Mouse (Mus musculus): ENCODE measurements around the gene Nt5c2. TPM values are rescaled to one million over a fixed set of nuclear protein-coding genes. Genes with fewer than 3 reads are reported as not detected.

Nt5c2 gene
- polyA plus RNA-seq, 1 experiment: 17.5 TPM

- DNase-seq: no peak
- WGBS: 73% methylated on average over 7 of the region's 7 CpGs
- Histone ChIP-seq H3K4me1 (ENCODE audit: control insufficient read depth, insufficient read depth, low read length) (0 out of 2 replicates have a peak, but pooled peaks cover 2% of the 10 kb centered on the region), H3K4me3 (replicated peaks; ENCODE audit: extremely low read depth, low read depth, low read length) (no peak overlapping the region)
- TF ChIP-seq CTCF (IDR thresholded peaks at IDR 0.05; ENCODE audit: insufficient read depth, low read length) (no peak), POLR2A (IDR thresholded peaks at IDR 0.05; ENCODE audit: borderline replicate concordance, extremely low read depth, low read depth, low read length) (no peak)
These were observed 156.8 kb downstream of the Nt5c2 start for GRCm38 (mm10) chr19:46858200-46858599.

- H3K4me3 ChIP-seq (replicated peaks; ENCODE audit: extremely low read depth, low read depth, low read length): no peak overlapping the region
- TF ChIP-seq POLR2A (IDR thresholded peaks at IDR 0.05; ENCODE audit: borderline replicate concordance, extremely low read depth, low read depth, low read length) (no peak), CTCF (IDR thresholded peaks at IDR 0.05; ENCODE audit: insufficient read depth, low read length) (peak; percentile 37; the same call in 1 of the 2 replicates)
- no peaks in the 10 kb centered on the region for H3K4me1 ChIP-seq (ENCODE audit: control insufficient read depth, insufficient read depth, low read length)
- 62% methylated on average over 9 of the region's 9 CpGs for WGBS
- no peak for DNase-seq
These were observed 157.5 kb downstream of the Nt5c2 start for GRCm38 (mm10) chr19:46857277-46857989.

GRCm38 (mm10) chr19:46856780-46857179 lies 158.2 kb downstream of the Nt5c2 start:
- no peaks in the 10 kb centered on the region for H3K4me1 ChIP-seq (ENCODE audit: control insufficient read depth, insufficient read depth, low read length)
- WGBS: 57% methylated on average over 10 of the region's 10 CpGs
- no peak for DNase-seq
- no peak overlapping the region for H3K4me3 ChIP-seq (replicated peaks; ENCODE audit: extremely low read depth, low read depth, low read length)
- TF ChIP-seq POLR2A (IDR thresholded peaks at IDR 0.05; ENCODE audit: borderline replicate concordance, extremely low read depth, low read depth, low read length) (no peak), CTCF (IDR thresholded peaks at IDR 0.05; ENCODE audit: insufficient read depth, low read length) (no peak)

- no peak for TF ChIP-seq POLR2A (IDR thresholded peaks at IDR 0.05; ENCODE audit: borderline replicate concordance, extremely low read depth, low read depth, low read length)
- no peak for TF ChIP-seq CTCF (IDR thresholded peaks at IDR 0.05; ENCODE audit: insufficient read depth, low read length)
These were observed 158.7 kb downstream of the Nt5c2 start for GRCm38 (mm10) chr19:46856232-46856631.

GRCm38 (mm10) chr19:46849443-46849997 lies 165.4 kb downstream of the Nt5c2 start:
- 67% methylated on average over 9 of the region's 9 CpGs for WGBS
- TF ChIP-seq CTCF (IDR thresholded peaks at IDR 0.05; ENCODE audit: insufficient read depth, low read length) (no peak), POLR2A (IDR thresholded peaks at IDR 0.05; ENCODE audit: borderline replicate concordance, extremely low read depth, low read depth, low read length) (no peak)

More at GRCm38 (mm10) chr19:46856232-46856631, 158.7 kb downstream of the Nt5c2 start:
- H3K4me3 ChIP-seq (replicated peaks; ENCODE audit: extremely low read depth, low read depth, low read length): no peak overlapping the region
- no peak for DNase-seq
- H3K4me1 ChIP-seq (ENCODE audit: control insufficient read depth, insufficient read depth, low read length): no peaks in the 10 kb centered on the region
- WGBS: 57% methylated on average over 6 of the region's 6 CpGs

GRCm38 (mm10) chr19:46848381-46849268 lies 166.3 kb downstream of the Nt5c2 start:
- DNase-seq: no peak
- H3K4me3 ChIP-seq (replicated peaks; ENCODE audit: extremely low read depth, low read depth, low read length): no peak overlapping the region
- WGBS: 73% methylated on average over 14 of the region's 14 CpGs
- no peaks in the 10 kb centered on the region for H3K4me1 ChIP-seq (ENCODE audit: control insufficient read depth, insufficient read depth, low read length)
- TF ChIP-seq CTCF (IDR thresholded peaks at IDR 0.05; ENCODE audit: insufficient read depth, low read length) (no peak), POLR2A (IDR thresholded peaks at IDR 0.05; ENCODE audit: borderline replicate concordance, extremely low read depth, low read depth, low read length) (no peak)

More at GRCm38 (mm10) chr19:46849443-46849997, 165.4 kb downstream of the Nt5c2 start:
- no peak for DNase-seq
- Histone ChIP-seq H3K4me1 (ENCODE audit: control insufficient read depth, insufficient read depth, low read length) (no peaks in the 10 kb centered on the region), H3K4me3 (replicated peaks; ENCODE audit: extremely low read depth, low read depth, low read length) (no peak overlapping the region)

- no peaks in the 10 kb centered on the region for H3K4me1 ChIP-seq (ENCODE audit: control insufficient read depth, insufficient read depth, low read length)
- 60% methylated on average over 5 of the region's 5 CpGs for WGBS
- H3K4me3 ChIP-seq (replicated peaks; ENCODE audit: extremely low read depth, low read depth, low read length): no peak overlapping the region
- no peak for TF ChIP-seq CTCF (IDR thresholded peaks at IDR 0.05; ENCODE audit: insufficient read depth, low read length)
- TF ChIP-seq POLR2A (IDR thresholded peaks at IDR 0.05; ENCODE audit: borderline replicate concordance, extremely low read depth, low read depth, low read length): no peak
- DNase-seq: no peak
These were observed 168.5 kb downstream of the Nt5c2 start for GRCm38 (mm10) chr19:46846459-46846858.

GRCm38 (mm10) chr19:46846056-46846455 lies 168.9 kb downstream of the Nt5c2 start:
- no peak for DNase-seq
- no peak overlapping the region for H3K4me3 ChIP-seq (replicated peaks; ENCODE audit: extremely low read depth, low read depth, low read length)
- TF ChIP-seq CTCF (IDR thresholded peaks at IDR 0.05; ENCODE audit: insufficient read depth, low read length) (no peak), POLR2A (IDR thresholded peaks at IDR 0.05; ENCODE audit: borderline replicate concordance, extremely low read depth, low read depth, low read length) (no peak)
- WGBS: 78% methylated on average over 7 of the region's 7 CpGs
- no peaks in the 10 kb centered on the region for H3K4me1 ChIP-seq (ENCODE audit: control insufficient read depth, insufficient read depth, low read length)

GRCm38 (mm10) chr19:46843030-46843429 lies 171.9 kb downstream of the Nt5c2 start:
- whole genome bisulfite sequencing: 19% methylated on average over 2 of the region's 2 CpGs
- Histone ChIP-seq H3K4me3 (replicated peaks; ENCODE audit: extremely low read depth, low read depth, low read length) (no peak overlapping the region), H3K4me1 (ENCODE audit: control insufficient read depth, insufficient read depth, low read length) (no peaks in the 10 kb centered on the region)
- DNase-seq: no peak
- TF ChIP-seq CTCF (IDR thresholded peaks at IDR 0.05; ENCODE audit: insufficient read depth, low read length): no peak
- TF ChIP-seq POLR2A (IDR thresholded peaks at IDR 0.05; ENCODE audit: borderline replicate concordance, extremely low read depth, low read depth, low read length): no peak

Data from lung, adult 2 months (tissue).